Mouse (Mus musculus) c-Kit-positive CD71-positive TER-119-negative erythroid progenitor cells, embryonic 14.5 days (primary cell): ENCODE measurements around the gene Map2.

Experiments
- DNase-seq: peaks from one replicate; pipeline ENCODE4 v3.0.0-alpha.2; 2013; ENCODE audit warnings: low read depth

Map2 gene

GRCm38 (mm10) chr1:66394944-66395637, 220.0 kb downstream of the Map2 start:
- DNase-seq = no peak

GRCm38 (mm10) chr1:66395826-66396225, 220.8 kb downstream of the Map2 start:
- DNase-seq = no peak

- no peak for DNase-seq
These were observed 226.8 kb downstream of the Map2 start for GRCm38 (mm10) chr1:66401902-66402301.

- no peak for DNase-seq
These were observed 232.3 kb downstream of the Map2 start for GRCm38 (mm10) chr1:66407270-66407967.

- DNase-seq = no peak
These were observed 243.3 kb downstream of the Map2 start for GRCm38 (mm10) chr1:66418360-66418759.

GRCm38 (mm10) chr1:66426073-66426472, 251.0 kb downstream of the Map2 start:
- no peak for DNase-seq

GRCm38 (mm10) chr1:66430962-66431361, 255.9 kb downstream of the Map2 start:
- no peak for DNase-seq

- no peak for DNase-seq
These were observed 256.4 kb downstream of the Map2 start for GRCm38 (mm10) chr1:66431472-66431871.

- no peak for DNase-seq
These were observed 263.0 kb downstream of the Map2 start for GRCm38 (mm10) chr1:66438069-66438468.

- DNase-seq = no peak
These were observed 267.8 kb downstream of the Map2 start for GRCm38 (mm10) chr1:66442922-66443321.

GRCm38 (mm10) chr1:66449471-66449870, 274.4 kb downstream of the Map2 start:
- no peak for DNase-seq

- no peak for DNase-seq
These were observed 281.5 kb downstream of the Map2 start for GRCm38 (mm10) chr1:66456580-66456979.

GRCm38 (mm10) chr1:66457747-66458146, 282.7 kb downstream of the Map2 start:
- DNase-seq = no peak

GRCm38 (mm10) chr1:66459394-66459793, 284.3 kb downstream of the Map2 start:
- no peak for DNase-seq

- DNase-seq = no peak
These were observed 285.8 kb downstream of the Map2 start for GRCm38 (mm10) chr1:66460850-66461249.

GRCm38 (mm10) chr1:66467821-66468703, 293.0 kb downstream of the Map2 start, which contains the start of gene Unc80:
Gene Unc80, plus strand, starts transcription at chr1:66468367.
- DNase-seq = no peak

- DNase-seq = no peak
These were observed 293.6 kb downstream of the Map2 start for GRCm38 (mm10) chr1:66468704-66469020.

- no peak for DNase-seq
These were observed 307.7 kb downstream of the Map2 start for GRCm38 (mm10) chr1:66482751-66483150.
